Mouse (Mus musculus): ENCODE measurements at regions not wholly inside any gene's neighbourhood (a gene's known extent, or its start where the extent isn't known, plus 50 kb on each side); places are given as distances from the start of the nearest gene placed in this dataset.

DNA sequence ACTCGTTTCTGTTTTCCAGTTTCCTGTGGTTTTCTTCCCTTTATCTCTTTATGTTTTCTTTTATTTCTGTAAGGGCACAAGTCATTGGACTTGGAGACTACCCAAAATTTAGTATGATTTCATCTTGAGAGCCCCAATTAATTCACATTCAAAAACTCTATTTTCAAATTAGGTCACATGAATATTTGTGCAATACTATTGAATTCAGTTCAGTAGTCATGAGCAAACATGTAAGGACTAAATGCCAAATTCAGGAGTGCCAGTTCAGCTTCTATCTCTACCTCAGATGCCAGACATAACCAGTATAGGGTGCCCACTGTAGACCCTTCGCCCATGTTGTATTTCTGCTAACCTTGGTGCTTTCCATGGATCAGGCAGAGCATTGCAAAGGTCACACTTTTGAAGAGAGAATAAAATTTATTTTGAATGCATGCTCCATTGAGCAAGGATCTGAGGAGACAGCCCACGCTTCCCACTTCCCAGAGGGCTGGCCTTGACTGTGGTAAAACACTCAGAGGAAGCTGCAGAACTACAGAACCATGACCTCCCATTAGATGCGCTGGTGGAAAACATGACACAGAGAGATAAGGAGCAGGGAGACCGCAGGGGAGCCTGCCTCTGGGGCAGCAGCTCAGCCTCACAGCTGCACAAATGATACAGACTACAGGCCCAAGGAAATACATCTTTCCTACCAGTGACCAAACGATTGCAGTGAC is 135.9 kb upstream of the Plxna2 start:
- TF ChIP-seq GATA1 (IDR thresholded peaks at IDR 0.05; ENCODE audit: low read length) (no peak), TAL1 (IDR thresholded peaks at IDR 0.05; ENCODE audit: low read length) (no peak)
